Mouse (Mus musculus) kidney, embryonic 16.5 days (tissue): ENCODE data around the gene G0s2. TPM values are rescaled to one million over a fixed set of nuclear protein-coding genes. Genes with fewer than 3 reads are reported as not detected.
A peak's percentile ranks its signal among the peaks of the same experiment; 100 is the strongest.

Source experiments
- ATAC-seq: fragments of 200-750 bp; cut with Nextera tagmentation; 2 replicates; pipeline ENCODE4 v1.8.0; 2017; ENCODE audit warnings: moderate TSS enrichment; ENCODE audit not compliant: low FRiP score, low TSS enrichment
- H3K27ac ChIP-seq: fragments of 300-500 bp; sonication (generic); 2 replicates; pipeline ENCODE4 v1.5.1; 2014; ENCODE audit warnings: low read length
- H3K27me3 ChIP-seq: fragments of 300-500 bp; sonication (generic); 2 replicates; pipeline ENCODE4 v1.6.1; 2014; ENCODE audit warnings: low read length, control low read depth, mixed read lengths; ENCODE audit not compliant: insufficient read depth
- H3K36me3 ChIP-seq: fragments of 300-500 bp; sonication (generic); 2 replicates; pipeline ENCODE4 v1.6.1; 2014; ENCODE audit warnings: low read length, control low read depth, mixed read lengths; ENCODE audit not compliant: insufficient read depth
- H3K4me1 ChIP-seq: fragments of 300-500 bp; sonication (generic); 2 replicates; pipeline ENCODE4 v1.6.1; 2014; ENCODE audit warnings: low read length, control low read depth, mixed read lengths; ENCODE audit not compliant: insufficient read depth
- H3K4me2 ChIP-seq: fragments of 300-500 bp; sonication (generic); replicated peaks from 2 replicates; pipeline ENCODE4 v1.6.1; 2014; ENCODE audit warnings: low read depth, low read length
- H3K4me3 ChIP-seq: fragments of 300-500 bp; sonication (generic); 2 replicates; pipeline ENCODE4 v1.5.1; 2014; ENCODE audit warnings: mild to moderate bottlenecking, low read length
- H3K9ac ChIP-seq: fragments of 300-500 bp; sonication (generic); replicated peaks from 2 replicates; pipeline ENCODE4 v1.6.1; 2014; ENCODE audit warnings: low read length
- H3K9me3 ChIP-seq: fragments of 300-500 bp; sonication (generic); 2 replicates; pipeline ENCODE4 v1.6.1; 2016; ENCODE audit warnings: low read length, control low read depth
- whole genome bisulfite sequencing: fragments of 180-500 bp; shearing (Covaris S2); extraction: QIAGEN DNeasy Blood & Tissue Kit; methylation state at CpG from one replicate; pipeline ENCODE4 v1.1.7; 2014; 5-methylcytosine and 5-hydroxymethylcytosine counted together
- polyA plus RNA-seq: library from polyadenylated mRNA; unstranded; fragments of >200 nt; fragmentation: Nextera tagmentation; extraction: Ambion mirVana; gene quantifications from 2 replicates; pipeline ENCODE4 v1.2.1, GENCODE M21; 2015

G0s2 gene
- 39.8 and 55.9 TPM in 2 replicates for polyA plus RNA-seq

DNA sequence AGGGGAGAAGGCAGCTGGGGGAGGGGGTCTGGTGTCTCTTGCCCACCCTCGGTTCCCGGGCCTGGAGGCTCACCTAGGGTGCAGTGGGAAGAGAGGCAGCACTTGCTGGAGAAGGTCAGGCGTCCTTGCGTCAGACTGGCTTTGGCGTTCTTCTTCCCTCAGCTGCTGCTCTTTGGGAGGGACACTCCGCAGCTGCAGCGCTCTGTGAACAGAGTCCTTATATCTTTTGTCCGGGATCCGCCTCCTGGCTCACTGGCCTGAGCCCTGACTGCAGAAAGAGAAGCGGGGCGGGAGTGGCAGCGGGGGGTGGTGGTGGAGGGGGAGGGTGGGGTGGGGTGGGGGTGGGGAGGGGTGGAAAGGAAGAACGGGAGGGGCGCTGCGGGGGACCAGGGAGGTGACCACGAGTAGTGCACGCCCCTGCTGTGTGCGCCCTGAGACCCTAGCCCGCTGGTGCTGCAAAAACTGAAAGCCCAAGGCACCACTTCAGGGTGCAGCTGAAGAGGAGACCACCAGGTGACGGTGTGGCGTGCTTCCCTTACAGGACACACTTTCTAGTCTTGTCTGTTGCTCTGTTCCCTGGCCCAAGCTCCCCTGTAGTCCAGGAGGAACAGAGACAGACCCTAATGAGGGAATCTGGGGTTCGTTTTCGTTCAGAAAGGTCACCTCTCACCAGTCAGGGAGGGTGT lies at the start of gene G0s2:
Gene G0s2 (minus strand): TSS at position 302 of the 686 bp plus-strand sequence.
- Histone ChIP-seq H3K27me3 (no peaks in the 10 kb centered on the region), H3K4me3 (peak within 1 kb of the TSS; percentile 56), H3K9me3 (no peaks in the 10 kb centered on the region), H3K36me3 (no peaks in the 10 kb centered on the region), H3K9ac (peak within 1 kb of the TSS; percentile 59), H3K4me2 (peak within 1 kb of the TSS; percentile 71), H3K4me1 (peaks cover 13% of the 10 kb centered on the region), H3K27ac (peak within 1 kb of the TSS; percentile 71)
- WGBS, result under 1% methylated on average over 21 of the region's 23 CpGs
- ATAC-seq, result peak; percentile 90

DNA sequence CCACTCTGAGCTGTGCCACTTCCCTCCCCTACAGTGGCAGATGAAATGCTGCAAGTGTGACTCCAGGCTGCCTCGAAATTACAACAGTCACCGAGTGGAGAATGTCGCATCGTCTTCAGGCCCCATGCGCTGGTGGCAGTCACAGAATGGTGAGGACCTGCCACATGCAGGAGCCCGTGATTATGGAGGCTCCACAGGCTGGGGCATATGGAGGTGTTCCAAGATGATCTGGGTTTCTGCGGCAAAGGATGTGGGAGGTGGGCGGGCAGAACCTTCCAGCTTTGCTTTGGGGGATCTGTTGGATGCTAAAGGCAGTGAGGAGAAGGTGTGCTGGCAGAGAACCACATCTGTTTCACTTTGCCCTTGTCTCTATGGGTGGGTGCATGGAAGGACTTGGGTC lies 47.4 kb upstream of the G0s2 start:
- Histone ChIP-seq H3K4me2 (no peak overlapping the region), H3K27ac (no peak overlapping the region), H3K4me1 (0 out of 2 replicates have a peak, but pooled peaks cover 7% of the 10 kb centered on the region), H3K4me3 (no peak overlapping the region), H3K9me3 (no peaks in the 10 kb centered on the region), H3K36me3 (no peaks in the 10 kb centered on the region), H3K9ac (no peak overlapping the region), H3K27me3 (no peaks in the 10 kb centered on the region)
- no peak for ATAC-seq
- 88% methylated on average over 8 of the region's 8 CpGs for WGBS

DNA sequence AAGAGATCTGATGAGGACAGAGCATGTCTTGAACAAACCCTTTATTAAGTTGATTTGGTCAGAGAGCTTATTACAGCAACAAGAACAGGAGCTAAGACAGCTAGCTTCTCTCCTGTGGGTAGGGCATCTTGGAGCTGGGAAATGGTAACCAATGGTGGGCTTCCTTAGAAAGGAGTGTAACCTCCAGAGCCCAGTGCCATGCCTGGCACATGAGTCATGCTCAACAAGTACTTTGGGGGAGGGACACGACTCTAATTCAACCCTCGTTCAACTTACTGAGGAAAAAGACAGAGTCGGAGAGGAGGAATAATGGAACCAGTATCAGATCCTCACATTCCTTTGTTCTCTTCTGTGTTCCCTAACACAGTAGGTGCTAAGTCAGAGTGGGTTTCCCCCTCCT lies 46.7 kb upstream of the G0s2 start:
- H3K36me3 ChIP-seq, result no peaks in the 10 kb centered on the region
- no peak overlapping the region for H3K4me2 ChIP-seq
- H3K9me3 ChIP-seq, result no peaks in the 10 kb centered on the region
- ATAC-seq, result no peak
- H3K4me1 ChIP-seq, result 0 out of 2 replicates have a peak, but pooled peaks cover 10% of the 10 kb centered on the region
- no peak overlapping the region for H3K9ac ChIP-seq
- WGBS, result 70% methylated on average over 3 of the region's 3 CpGs
- no peak overlapping the region for H3K4me3 ChIP-seq
- H3K27ac ChIP-seq, result no peak overlapping the region
- no peaks in the 10 kb centered on the region for H3K27me3 ChIP-seq

DNA sequence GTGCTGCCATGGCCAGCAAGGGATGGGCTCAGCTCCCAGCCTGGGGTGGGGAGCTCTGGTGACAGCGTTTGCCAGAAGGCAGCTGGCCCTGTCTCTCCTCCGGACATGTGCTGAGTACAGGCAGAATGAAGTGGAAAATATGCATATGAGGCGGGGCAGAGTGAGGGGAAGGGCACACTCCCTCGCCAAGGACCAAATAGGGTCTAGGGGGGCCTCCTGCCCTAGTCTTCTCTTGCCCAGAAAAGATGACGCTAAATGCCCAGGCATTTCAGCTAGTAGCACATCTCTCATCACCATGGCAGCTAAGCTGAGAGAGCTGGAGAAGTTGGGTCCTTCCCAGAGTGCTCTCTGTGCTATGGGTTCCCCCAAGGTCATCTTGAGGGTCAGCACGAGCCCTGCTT lies 44.1 kb upstream of the G0s2 start:
- H3K9ac ChIP-seq, result no peak overlapping the region
- H3K27ac ChIP-seq, result peak overlapping the region; percentile 47; the same call in 1 of the 2 replicates
- H3K4me2 ChIP-seq, result no peak overlapping the region
- no peaks in the 10 kb centered on the region for H3K36me3 ChIP-seq
- no peaks in the 10 kb centered on the region for H3K9me3 ChIP-seq
- no peaks in the 10 kb centered on the region for H3K27me3 ChIP-seq
- WGBS, result 41% methylated on average over 6 of the region's 6 CpGs
- no peak overlapping the region for H3K4me3 ChIP-seq
- ATAC-seq, result peak; percentile 39; the same call in 1 of the 2 replicates
- H3K4me1 ChIP-seq, result peaks cover 19% of the 10 kb centered on the region

DNA sequence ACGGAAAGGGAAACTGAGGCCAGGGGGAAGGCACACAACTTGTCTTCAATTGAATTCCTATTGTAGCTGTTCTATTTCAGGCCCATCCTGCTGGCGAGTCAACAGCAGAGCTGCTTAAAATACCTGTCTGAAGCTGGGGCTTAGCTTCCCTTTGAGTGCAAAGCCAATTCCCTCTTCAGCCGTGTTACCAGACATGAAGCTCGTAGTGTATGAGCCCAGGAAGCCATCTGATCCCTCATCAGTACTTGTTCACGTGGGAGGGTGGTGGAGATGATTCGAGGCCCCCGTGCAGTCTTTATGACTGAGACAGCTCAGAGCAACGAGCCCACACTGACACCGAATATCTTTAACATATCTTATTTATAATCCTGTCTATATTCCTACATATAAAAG lies 43.3 kb upstream of the G0s2 start:
- WGBS, result 65% methylated on average over 9 of the region's 9 CpGs
- Histone ChIP-seq H3K27me3 (no peaks in the 10 kb centered on the region), H3K27ac (peak overlapping the region; percentile 85), H3K9ac (no peak overlapping the region), H3K4me2 (no peak overlapping the region), H3K4me3 (no peak overlapping the region), H3K4me1 (peaks cover 19% of the 10 kb centered on the region), H3K9me3 (no peaks in the 10 kb centered on the region), H3K36me3 (no peaks in the 10 kb centered on the region)
- no peak for ATAC-seq

DNA sequence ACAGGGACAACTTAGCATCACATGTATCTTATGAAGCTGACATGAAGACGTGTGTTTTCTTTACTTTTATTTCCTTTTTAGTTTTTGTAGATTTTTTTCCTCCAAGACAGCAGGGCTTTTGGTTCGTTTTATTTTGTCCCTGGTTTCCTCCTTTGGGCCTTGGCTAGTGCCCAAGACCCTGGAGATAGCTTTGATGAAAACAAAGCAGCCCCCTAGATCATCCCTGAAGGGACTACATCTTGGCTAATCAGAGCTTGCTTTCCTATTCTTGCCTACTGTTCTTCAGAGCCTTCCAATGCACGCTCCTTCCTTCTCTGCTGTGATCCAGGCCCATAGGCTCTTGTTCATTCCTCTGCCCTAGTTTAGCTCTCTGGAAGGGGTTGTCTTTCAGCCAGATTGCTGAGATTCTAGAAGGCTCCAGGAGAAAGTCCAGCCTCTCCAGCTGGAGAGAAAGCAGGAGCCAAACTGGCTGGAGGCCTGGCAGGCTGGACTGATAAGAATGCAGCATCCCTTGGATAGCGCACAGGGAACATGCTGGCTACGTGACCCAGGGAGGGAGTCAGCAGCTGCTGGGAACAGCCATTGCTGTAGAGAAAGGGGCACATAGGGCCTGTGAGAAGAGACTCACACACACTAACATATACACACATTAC lies 42.8 kb upstream of the G0s2 start:
- no peak overlapping the region for H3K4me3 ChIP-seq
- no peaks in the 10 kb centered on the region for H3K27me3 ChIP-seq
- H3K4me2 ChIP-seq, result no peak overlapping the region
- no peaks in the 10 kb centered on the region for H3K36me3 ChIP-seq
- WGBS, result 55% methylated on average over 5 of the region's 5 CpGs
- ATAC-seq, result peak; percentile 64
- no peaks in the 10 kb centered on the region for H3K9me3 ChIP-seq
- H3K4me1 ChIP-seq, result peaks cover 19% of the 10 kb centered on the region
- H3K9ac ChIP-seq, result no peak overlapping the region
- peak overlapping the region; percentile 85 for H3K27ac ChIP-seq

DNA sequence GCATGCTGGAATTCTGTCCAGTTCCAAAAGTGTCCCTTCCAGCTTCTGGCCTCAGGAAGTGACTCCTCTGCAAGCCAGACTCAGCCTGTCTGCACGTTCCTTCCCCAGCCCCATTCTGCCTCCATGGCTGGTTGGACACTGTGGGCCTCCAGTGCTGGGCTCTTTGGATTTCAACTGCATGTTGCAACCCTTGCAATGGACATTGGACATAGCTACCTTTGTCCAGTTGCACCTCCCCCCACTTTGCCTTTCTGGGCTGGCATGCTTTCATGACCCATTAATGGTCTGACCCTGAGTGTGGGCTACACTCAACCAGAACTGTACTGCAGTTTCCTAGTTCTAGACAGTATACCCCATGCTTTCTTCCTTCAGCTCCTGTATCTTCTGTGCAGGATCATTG lies 38.6 kb upstream of the G0s2 start:
- Histone ChIP-seq H3K4me1 (peaks cover 19% of the 10 kb centered on the region), H3K36me3 (no peaks in the 10 kb centered on the region), H3K4me3 (no peak overlapping the region), H3K9me3 (no peaks in the 10 kb centered on the region), H3K9ac (no peak overlapping the region), H3K27me3 (no peaks in the 10 kb centered on the region), H3K4me2 (no peak overlapping the region), H3K27ac (no peak overlapping the region)
- peak; percentile 43; the same call in 1 of the 2 replicates for ATAC-seq
- WGBS, result 44% methylated on average over 1 of the region's 1 CpGs

DNA sequence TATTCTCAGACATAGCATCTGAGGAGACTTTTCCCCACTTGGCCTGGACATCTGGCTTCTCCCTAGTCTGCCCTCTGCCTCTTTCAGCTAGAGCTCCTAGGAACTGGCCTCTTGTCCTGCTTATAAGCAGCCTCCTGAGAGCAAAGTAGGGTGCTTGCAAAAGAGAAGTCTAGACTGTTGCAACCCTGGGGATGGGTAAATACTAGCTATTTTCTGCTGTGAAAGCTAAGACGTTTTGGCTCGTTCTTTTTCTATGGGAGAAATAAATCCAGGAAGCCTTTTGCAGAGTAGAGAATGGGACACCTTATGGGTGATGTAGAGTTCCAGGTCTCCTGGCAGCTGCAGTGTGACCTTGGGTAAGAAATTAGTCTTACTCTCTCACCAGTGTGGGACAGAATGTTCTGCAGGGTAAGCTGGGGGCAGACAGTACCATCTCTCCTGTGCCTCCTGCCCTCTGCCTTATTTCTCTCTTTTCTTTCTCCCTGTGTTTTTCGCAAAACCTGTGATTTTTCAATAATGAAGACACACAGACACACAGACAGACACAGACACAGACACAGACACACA lies 37.6 kb upstream of the G0s2 start:
- H3K4me2 ChIP-seq, result no peak overlapping the region
- no peaks in the 10 kb centered on the region for H3K9me3 ChIP-seq
- H3K27me3 ChIP-seq, result no peaks in the 10 kb centered on the region
- 90% methylated on average over 3 of the region's 3 CpGs for WGBS
- ATAC-seq, result no peak
- no peak overlapping the region for H3K9ac ChIP-seq
- peaks cover 14% of the 10 kb centered on the region for H3K4me1 ChIP-seq
- H3K4me3 ChIP-seq, result no peak overlapping the region
- H3K27ac ChIP-seq, result no peak overlapping the region
- no peaks in the 10 kb centered on the region for H3K36me3 ChIP-seq

DNA sequence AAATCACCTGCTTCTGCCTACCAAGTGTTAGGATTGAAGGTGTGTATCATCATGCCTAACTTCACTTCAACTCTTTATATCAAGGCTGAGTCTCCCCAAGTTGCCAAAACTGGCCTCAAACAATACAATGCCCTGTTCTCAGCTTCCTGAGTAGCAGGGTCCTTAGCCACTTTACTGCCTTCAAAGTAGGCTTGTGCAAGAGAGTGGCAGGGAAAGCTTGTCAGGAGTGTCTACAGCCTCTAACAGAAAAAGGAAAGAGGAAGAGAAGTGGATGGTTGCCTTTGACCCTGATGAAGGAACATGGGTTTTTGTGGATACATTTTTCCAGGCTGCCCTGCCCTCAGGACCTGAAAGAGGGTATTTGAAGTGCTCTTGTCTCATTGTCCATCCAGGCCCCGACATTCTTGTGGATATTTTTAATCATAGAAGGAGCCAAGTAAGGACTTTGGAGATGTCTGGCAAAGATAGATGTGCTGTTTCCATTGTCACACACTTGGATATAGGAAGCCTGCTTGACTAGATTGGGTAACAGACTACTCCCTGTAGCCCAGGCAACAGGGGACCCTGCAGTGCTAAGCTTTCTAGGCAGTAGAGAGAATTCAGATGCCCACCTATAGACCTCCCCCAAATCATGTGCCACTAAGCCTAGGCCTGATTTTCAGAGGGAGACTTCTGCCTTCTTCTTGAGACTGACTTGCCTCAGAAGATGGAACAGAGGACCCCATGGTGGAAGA lies 36.9 kb upstream of the G0s2 start:
- Histone ChIP-seq H3K27ac (no peak overlapping the region), H3K4me2 (no peak overlapping the region), H3K27me3 (no peaks in the 10 kb centered on the region), H3K36me3 (no peaks in the 10 kb centered on the region), H3K4me1 (peaks cover 9% of the 10 kb centered on the region), H3K4me3 (no peak overlapping the region), H3K9me3 (no peaks in the 10 kb centered on the region), H3K9ac (no peak overlapping the region)
- WGBS, result 54% methylated on average over 1 of the region's 1 CpGs
- no peak for ATAC-seq
